Mouse (Mus musculus) naive thymus-derived CD4-positive, alpha-beta T cell, adult 2 months (primary cell): ENCODE measurements around the gene Rtn4rl2.
A peak's percentile ranks its signal among the peaks of the same experiment; 100 is the strongest.

ENCODE experiments used
- DNase-seq: peaks from one replicate; pipeline ENCODE4 v3.0.0-alpha.2; 2011; ENCODE audit warnings: low read depth

Gene Rtn4rl2

GRCm38 (mm10) chr2:84885084-84886055 lies 1.1 kb downstream of the Rtn4rl2 start:
- DNase-seq = no peak

- no peak for DNase-seq
Measured at GRCm38 (mm10) chr2:84884611-84885010, 1.9 kb downstream of the Rtn4rl2 start.

GRCm38 (mm10) chr2:84883942-84884341 lies 2.6 kb downstream of the Rtn4rl2 start:
- DNase-seq = no peak

GRCm38 (mm10) chr2:84883530-84883929 lies 3.0 kb downstream of the Rtn4rl2 start:
- DNase-seq = no peak

GRCm38 (mm10) chr2:84883084-84883483 lies 3.4 kb downstream of the Rtn4rl2 start:
- no peak for DNase-seq

- no peak for DNase-seq
Measured at GRCm38 (mm10) chr2:84882606-84883005, 3.9 kb downstream of the Rtn4rl2 start.

GRCm38 (mm10) chr2:84880590-84880989 lies 5.9 kb downstream of the Rtn4rl2 start:
- DNase-seq = no peak

- no peak for DNase-seq
Measured at GRCm38 (mm10) chr2:84875842-84876241, 10.7 kb downstream of the Rtn4rl2 start.

- no peak for DNase-seq
Measured at GRCm38 (mm10) chr2:84872105-84872716, 14.3 kb downstream of the Rtn4rl2 start.

- DNase-seq = peak; percentile 35
Measured at GRCm38 (mm10) chr2:84870623-84871160, 15.8 kb downstream of the Rtn4rl2 start.

- no peak for DNase-seq
Measured at GRCm38 (mm10) chr2:84868977-84869376, 17.5 kb downstream of the Rtn4rl2 start.

GRCm38 (mm10) chr2:84868521-84868943 lies 18.0 kb downstream of the Rtn4rl2 start:
- DNase-seq = peak; percentile 64

GRCm38 (mm10) chr2:84865616-84866571 lies 20.6 kb downstream of the Rtn4rl2 start:
- DNase-seq = peak; percentile 49

- no peak for DNase-seq
Measured at GRCm38 (mm10) chr2:84862231-84862630, 24.3 kb downstream of the Rtn4rl2 start.

GRCm38 (mm10) chr2:84861430-84861829 lies 25.1 kb downstream of the Rtn4rl2 start:
- no peak for DNase-seq

GRCm38 (mm10) chr2:84859991-84860780 lies 26.3 kb downstream of the Rtn4rl2 start:
- no peak for DNase-seq

- no peak for DNase-seq
Measured at GRCm38 (mm10) chr2:84858551-84858950, 28.0 kb downstream of the Rtn4rl2 start.

- peak; percentile 62 for DNase-seq
Measured at GRCm38 (mm10) chr2:84855732-84856131, 30.8 kb downstream of the Rtn4rl2 start.

GRCm38 (mm10) chr2:84851130-84852040 lies 35.1 kb downstream of the Rtn4rl2 start:
- DNase-seq = no peak
